Mouse (Mus musculus): Measurements from ENCODE around the gene Slc25a19.

DNA sequence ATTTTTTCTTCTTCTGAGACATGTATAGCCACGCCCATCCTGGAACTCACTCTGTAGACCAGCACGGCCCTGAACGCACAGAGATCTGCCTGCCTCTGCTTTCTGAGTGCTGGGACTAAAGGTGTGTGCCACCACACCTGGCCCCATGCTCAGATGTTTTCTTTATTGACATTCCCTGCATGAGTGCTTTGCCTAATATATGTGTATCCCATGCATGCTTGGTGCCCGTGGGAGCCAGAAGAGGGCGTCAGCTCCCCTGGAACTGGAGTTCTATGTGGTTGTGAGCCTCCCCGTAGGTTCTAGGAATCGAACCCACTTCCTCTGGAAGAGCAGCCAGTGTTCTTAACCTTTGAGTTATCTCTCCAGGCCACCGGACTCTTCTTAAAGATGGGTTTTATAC is 6.9 kb upstream of the Slc25a19 start:
- TF ChIP-seq CTCF (IDR thresholded peaks at IDR 0.05; ENCODE audit: insufficient read depth, low read length) (no peak), POLR2A (IDR thresholded peaks at IDR 0.05; ENCODE audit: borderline replicate concordance, extremely low read depth, low read depth, low read length) (no peak)
